Mouse (Mus musculus): ENCODE measurements at regions not wholly inside any gene's neighbourhood (a gene's known extent, or its start where the extent isn't known, plus 50 kb on each side); places are given as distances from the start of the nearest gene placed in this dataset.
"Not testable (repeated sequence)": the region's sequence is repeated elsewhere in the genome, so short reads cannot be mapped to it uniquely, and the experiment has no call there.

- ATAC-seq (replicated peaks; ENCODE audit: low read depth, poor library complexity, severe bottlenecking), result no peak
These were observed 190.5 kb upstream of the Tmem45b start for GRCm38 (mm10) chr9:31654747-31655146.

GRCm38 (mm10) chr9:31654213-31654612 lies 190.0 kb upstream of the Tmem45b start:
- ATAC-seq (replicated peaks; ENCODE audit: low read depth, poor library complexity, severe bottlenecking), result no peak

- no peak for ATAC-seq (replicated peaks; ENCODE audit: low read depth, poor library complexity, severe bottlenecking)
These were observed 189.5 kb upstream of the Tmem45b start for GRCm38 (mm10) chr9:31653788-31654187.

GRCm38 (mm10) chr9:31650362-31651130 lies 186.3 kb upstream of the Tmem45b start:
- no peak for ATAC-seq (replicated peaks; ENCODE audit: low read depth, poor library complexity, severe bottlenecking)

- ATAC-seq (replicated peaks; ENCODE audit: low read depth, poor library complexity, severe bottlenecking), result no peak
These were observed 184.8 kb upstream of the Tmem45b start for GRCm38 (mm10) chr9:31649073-31649472.

GRCm38 (mm10) chr9:31648551-31648950 lies 184.3 kb upstream of the Tmem45b start:
- no peak for ATAC-seq (replicated peaks; ENCODE audit: low read depth, poor library complexity, severe bottlenecking)

GRCm38 (mm10) chr9:31645114-31645513 lies 180.9 kb upstream of the Tmem45b start:
- ATAC-seq (replicated peaks; ENCODE audit: low read depth, poor library complexity, severe bottlenecking), result no peak

- no peak for ATAC-seq (replicated peaks; ENCODE audit: low read depth, poor library complexity, severe bottlenecking)
These were observed 179.8 kb upstream of the Tmem45b start for GRCm38 (mm10) chr9:31644106-31644505.

GRCm38 (mm10) chr9:31642169-31642568 lies 177.9 kb upstream of the Tmem45b start:
- no peak for ATAC-seq (replicated peaks; ENCODE audit: low read depth, poor library complexity, severe bottlenecking)

- ATAC-seq (replicated peaks; ENCODE audit: low read depth, poor library complexity, severe bottlenecking), result no peak
These were observed 164.0 kb upstream of the Tmem45b start for GRCm38 (mm10) chr9:31628291-31628690.

GRCm38 (mm10) chr9:31621553-31621952 lies 157.3 kb upstream of the Tmem45b start:
- not testable (repeated sequence) for ATAC-seq (replicated peaks; ENCODE audit: low read depth, poor library complexity, severe bottlenecking)

GRCm38 (mm10) chr9:31619344-31619743 lies 155.1 kb upstream of the Tmem45b start:
- no peak for ATAC-seq (replicated peaks; ENCODE audit: low read depth, poor library complexity, severe bottlenecking)

- no peak for ATAC-seq (replicated peaks; ENCODE audit: low read depth, poor library complexity, severe bottlenecking)
These were observed 150.1 kb upstream of the Tmem45b start for GRCm38 (mm10) chr9:31614250-31614945.

GRCm38 (mm10) chr9:31611036-31611695 lies 146.9 kb upstream of the Tmem45b start:
- ATAC-seq (replicated peaks; ENCODE audit: low read depth, poor library complexity, severe bottlenecking), result no peak

- ATAC-seq (replicated peaks; ENCODE audit: low read depth, poor library complexity, severe bottlenecking), result no peak
These were observed 146.4 kb upstream of the Tmem45b start for GRCm38 (mm10) chr9:31610631-31611030.

- 0 out of 2 replicates have a peak, but pooled peaks have one; percentile 52 for ATAC-seq (replicated peaks; ENCODE audit: low read depth, poor library complexity, severe bottlenecking)
These were observed 145.9 kb upstream of the Tmem45b start for GRCm38 (mm10) chr9:31610212-31610611.

GRCm38 (mm10) chr9:31609731-31610130 lies 145.5 kb upstream of the Tmem45b start:
- ATAC-seq (replicated peaks; ENCODE audit: low read depth, poor library complexity, severe bottlenecking), result no peak

- no peak for ATAC-seq (replicated peaks; ENCODE audit: low read depth, poor library complexity, severe bottlenecking)
These were observed 144.0 kb upstream of the Tmem45b start for GRCm38 (mm10) chr9:31608084-31608870.

- ATAC-seq (replicated peaks; ENCODE audit: low read depth, poor library complexity, severe bottlenecking), result no peak
These were observed 142.7 kb upstream of the Tmem45b start for GRCm38 (mm10) chr9:31606936-31607335.

GRCm38 (mm10) chr9:31604497-31605090 lies 140.3 kb upstream of the Tmem45b start:
- no peak for ATAC-seq (replicated peaks; ENCODE audit: low read depth, poor library complexity, severe bottlenecking)

All from common myeloid progenitor, adult 5-6 weeks (primary cell).